Mouse (Mus musculus) kidney, adult 2 months (tissue): ENCODE data around the gene Pdcd7.

Experiments
- CTCF ChIP-seq: fragments of 200-500 bp; conservative IDR thresholded peaks from 2 replicates; pipeline ENCODE4 v1.5.1; 2011; ENCODE audit warnings: low read depth, mild to moderate bottlenecking, control low read depth, low read length, moderate library complexity, mixed read lengths; ENCODE audit not compliant: insufficient read depth, insufficient read length
- POLR2A ChIP-seq: fragments of 200-500 bp; IDR thresholded peaks from one replicate; pipeline ENCODE4 v1.6.1; 2011; ENCODE audit warnings: low read depth, low read length, control low read depth

- TF ChIP-seq CTCF (no peak), POLR2A (no peak)
Measured at GRCm38 (mm10) chr9:65391613-65391964, 45.7 kb downstream of the Pdcd7 start, which contains the start of gene Kbtbd13.
